Mouse (Mus musculus): ENCODE results near the gene Ints5. TPM values are rescaled to one million over a fixed set of nuclear protein-coding genes. Genes with fewer than 3 reads are reported as not detected.

Ints5 gene
- polyA plus RNA-seq, 1 experiment, result 21.2 TPM

DNA sequence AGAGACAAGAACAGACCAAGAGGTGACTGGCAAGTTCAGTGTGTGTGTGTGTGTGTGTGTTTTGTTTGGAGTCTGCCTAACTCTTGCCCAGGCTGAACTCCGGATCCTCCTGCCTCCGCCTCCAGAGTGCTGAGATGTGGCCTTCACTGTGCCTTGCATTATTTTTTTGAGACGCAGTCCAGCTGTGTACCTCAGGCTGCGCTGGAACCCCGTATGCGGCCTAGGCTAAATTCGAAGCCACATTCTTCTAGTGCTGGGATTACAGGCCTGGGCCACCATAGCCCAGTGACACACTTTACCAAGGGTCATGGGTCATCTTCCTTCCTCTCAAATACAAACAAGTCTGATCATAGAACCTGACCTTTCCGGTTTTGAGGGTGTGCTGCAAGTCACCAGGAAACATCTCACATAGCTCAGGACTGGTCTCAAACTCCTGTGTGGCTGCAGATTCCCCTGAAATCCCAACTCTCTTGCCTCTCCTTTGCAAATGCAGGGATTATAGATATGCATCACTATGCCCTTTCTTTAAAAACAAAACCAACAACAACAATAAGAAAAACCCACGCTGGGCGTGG lies 20.5 kb upstream of the Ints5 start:
- Histone ChIP-seq H3K27ac (ENCODE audit: insufficient read depth, low read length) (no peak overlapping the region), H3K4me1 (ENCODE audit: control insufficient read depth, insufficient read depth, insufficient read length) (peaks cover 3% of the 10 kb centered on the region; the same call in 1 of the 2 replicates), H3K4me3 (ENCODE audit: extremely low read depth, insufficient read depth, insufficient read length) (peak overlapping the region; percentile 78), H3K27me3 (ENCODE audit: control insufficient read depth, insufficient read depth, low read length) (no peaks in the 10 kb centered on the region), H3K36me3 (ENCODE audit: control insufficient read depth, insufficient read depth, low read length) (peaks cover 17% of the 10 kb centered on the region)
- no peak for DNase-seq (ENCODE audit: low read depth in 1 of 2, low spot score in 2 of 2)
- WGBS, result 72% methylated on average over 10 of the region's 10 CpGs
- TF ChIP-seq POLR2A (IDR thresholded peaks at IDR 0.05; ENCODE audit: low read depth, low read length) (no peak), CTCF (IDR thresholded peaks at IDR 0.05; ENCODE audit: extremely low read depth, insufficient read depth, insufficient read length, insufficient replicate concordance) (no peak)

DNA sequence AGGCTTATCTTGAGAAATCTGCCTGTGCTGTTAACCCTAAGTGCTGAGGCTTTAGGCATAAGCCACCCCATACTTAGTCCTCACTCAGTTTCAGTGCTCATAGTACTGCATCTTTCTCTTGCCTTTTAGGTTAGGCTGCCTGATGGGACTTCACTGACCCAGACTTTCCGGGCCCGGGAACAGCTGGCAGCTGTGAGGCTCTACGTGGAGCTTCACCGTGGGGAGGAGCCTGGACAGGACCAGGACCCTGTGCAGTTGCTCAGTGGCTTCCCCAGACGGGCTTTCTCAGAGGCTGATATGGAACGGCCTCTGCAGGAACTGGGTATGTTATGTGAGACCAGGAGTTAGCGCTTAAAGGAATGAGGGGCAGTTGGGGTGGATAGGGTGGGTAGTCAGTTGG lies 17.8 kb upstream of the Ints5 start:
- DNase-seq (ENCODE audit: low read depth in 1 of 2, low spot score in 2 of 2), result no peak
- Histone ChIP-seq H3K4me1 (ENCODE audit: control insufficient read depth, insufficient read depth, insufficient read length) (peaks cover 3% of the 10 kb centered on the region; the same call in 1 of the 2 replicates), H3K27ac (ENCODE audit: insufficient read depth, low read length) (no peak overlapping the region), H3K36me3 (ENCODE audit: control insufficient read depth, insufficient read depth, low read length) (peaks cover 18% of the 10 kb centered on the region), H3K27me3 (ENCODE audit: control insufficient read depth, insufficient read depth, low read length) (no peaks in the 10 kb centered on the region), H3K4me3 (ENCODE audit: extremely low read depth, insufficient read depth, insufficient read length) (no peak overlapping the region)
- TF ChIP-seq POLR2A (IDR thresholded peaks at IDR 0.05; ENCODE audit: low read depth, low read length) (no peak), CTCF (IDR thresholded peaks at IDR 0.05; ENCODE audit: extremely low read depth, insufficient read depth, insufficient read length, insufficient replicate concordance) (no peak)
- 92% methylated on average over 7 of the region's 7 CpGs for WGBS

DNA sequence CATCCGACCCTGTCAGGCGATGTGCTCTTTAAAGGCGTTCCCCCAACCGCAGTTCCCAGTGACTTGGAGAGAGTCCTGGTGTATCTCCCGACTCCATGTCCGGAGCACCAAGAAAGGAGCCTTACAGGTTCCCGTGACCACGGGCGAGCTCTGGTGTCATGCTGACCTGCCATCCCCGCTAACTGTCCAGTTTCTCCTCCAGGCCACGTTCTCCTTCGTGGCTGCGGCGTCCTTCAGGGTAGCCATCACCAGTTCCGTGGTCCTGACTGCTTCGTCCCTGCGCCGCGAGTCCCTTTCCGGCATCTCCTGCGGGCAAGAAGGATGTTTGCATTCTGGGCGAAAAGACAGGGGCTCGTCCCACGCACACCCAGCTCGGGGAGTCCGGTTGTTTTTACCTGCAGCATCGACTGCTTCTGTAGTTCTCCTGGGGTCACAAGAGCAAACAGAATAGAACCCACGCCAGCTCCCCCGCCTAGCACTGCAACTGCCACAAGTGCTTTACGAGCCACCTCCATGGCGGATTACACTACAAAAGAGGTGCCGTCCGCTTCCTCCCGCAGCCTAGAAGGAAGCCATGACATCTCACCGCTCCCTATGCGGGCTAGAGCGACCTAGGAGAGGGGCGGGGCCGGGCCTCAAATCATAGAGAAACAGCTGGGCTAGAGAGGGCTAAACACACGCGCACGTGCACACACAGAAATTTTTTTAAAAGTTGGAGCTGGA lies 12.3 kb upstream of the Ints5 start, which contains the start of gene Uqcc3:
Gene Uqcc3, minus strand, starts transcription at position 613 of the 723 bp plus-strand sequence.
- Histone ChIP-seq H3K4me1 (ENCODE audit: control insufficient read depth, insufficient read depth, insufficient read length) (no peaks in the 10 kb centered on the region; the same call in 1 of the 2 replicates), H3K27ac (ENCODE audit: insufficient read depth, low read length) (peak within 1 kb of the TSS; percentile 69), H3K4me3 (ENCODE audit: extremely low read depth, insufficient read depth, insufficient read length) (peak within 1 kb of the TSS; percentile 89), H3K36me3 (ENCODE audit: control insufficient read depth, insufficient read depth, low read length) (peaks cover 2% of the 10 kb centered on the region; the same call in 1 of the 2 replicates), H3K27me3 (ENCODE audit: control insufficient read depth, insufficient read depth, low read length) (no peaks in the 10 kb centered on the region)
- DNase-seq (ENCODE audit: low read depth in 1 of 2, low spot score in 2 of 2), result peak; percentile 81 to 87
- TF ChIP-seq POLR2A (IDR thresholded peaks at IDR 0.05; ENCODE audit: low read depth, low read length) (peak; percentile 85), CTCF (IDR thresholded peaks at IDR 0.05; ENCODE audit: extremely low read depth, insufficient read depth, insufficient read length, insufficient replicate concordance) (no peak)
- WGBS, result under 1% methylated on average over 42 of the region's 42 CpGs

DNA sequence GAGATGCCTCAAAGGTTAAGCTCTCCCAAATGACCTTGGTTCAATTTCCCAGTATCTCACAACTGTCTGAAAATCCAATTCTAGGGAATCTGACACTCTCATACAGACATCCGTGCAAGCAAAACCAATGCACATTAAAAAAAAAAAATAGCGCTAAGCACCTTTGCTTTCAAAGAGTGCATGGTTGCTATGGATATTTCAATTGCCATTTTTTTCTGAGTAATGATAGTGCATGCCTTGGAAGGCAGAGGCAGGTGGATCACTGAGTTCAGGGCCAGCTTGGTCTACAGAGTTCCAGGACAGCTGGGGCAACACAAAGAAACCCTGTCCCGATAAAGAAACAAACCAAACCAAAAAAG lies 11.8 kb upstream of the Ints5 start:
- Histone ChIP-seq H3K36me3 (ENCODE audit: control insufficient read depth, insufficient read depth, low read length) (peaks cover 1% of the 10 kb centered on the region; the same call in 1 of the 2 replicates), H3K4me1 (ENCODE audit: control insufficient read depth, insufficient read depth, insufficient read length) (no peaks in the 10 kb centered on the region; the same call in 1 of the 2 replicates), H3K27ac (ENCODE audit: insufficient read depth, low read length) (no peak overlapping the region), H3K27me3 (ENCODE audit: control insufficient read depth, insufficient read depth, low read length) (no peaks in the 10 kb centered on the region), H3K4me3 (ENCODE audit: extremely low read depth, insufficient read depth, insufficient read length) (peak overlapping the region; percentile 89)
- TF ChIP-seq POLR2A (IDR thresholded peaks at IDR 0.05; ENCODE audit: low read depth, low read length), result no peak
- no peak for TF ChIP-seq CTCF (IDR thresholded peaks at IDR 0.05; ENCODE audit: extremely low read depth, insufficient read depth, insufficient read length, insufficient replicate concordance)
- DNase-seq (ENCODE audit: low read depth in 1 of 2, low spot score in 2 of 2), result no peak
- WGBS, result 2% methylated on average over 3 of the region's 3 CpGs

DNA sequence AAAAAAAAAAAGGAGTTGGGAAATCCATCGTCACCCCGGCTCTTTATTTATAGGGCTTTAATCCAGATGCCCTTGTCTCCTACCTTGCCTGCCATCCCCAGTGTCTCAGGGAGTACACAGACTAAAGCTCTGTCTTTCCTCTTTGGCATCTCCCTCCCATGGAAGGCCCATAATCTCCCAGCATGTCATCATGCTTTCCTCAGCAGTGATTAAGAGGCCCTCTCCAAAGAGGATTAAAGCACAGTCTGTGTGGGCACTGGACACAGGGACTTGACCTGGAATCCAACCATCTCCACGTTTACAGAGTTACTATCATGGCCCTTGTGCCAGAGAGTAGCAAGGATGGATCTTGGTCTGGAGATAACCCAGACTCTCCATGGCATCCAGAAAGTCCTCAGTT lies 9.2 kb upstream of the Ints5 start, which contains the start of the genes Lbhd1 and Gm49403:
Gene Lbhd1, plus strand, starts transcription at position 117 of the 400 bp plus-strand sequence.
Gene Gm49403, plus strand, starts transcription at position 315 of the 400 bp plus-strand sequence.
- Histone ChIP-seq H3K27ac (ENCODE audit: insufficient read depth, low read length) (no peak within 1 kb of the TSS), H3K27me3 (ENCODE audit: control insufficient read depth, insufficient read depth, low read length) (no peaks in the 10 kb centered on the region), H3K4me1 (ENCODE audit: control insufficient read depth, insufficient read depth, insufficient read length) (peaks cover 5% of the 10 kb centered on the region; the same call in 1 of the 2 replicates), H3K4me3 (ENCODE audit: extremely low read depth, insufficient read depth, insufficient read length) (no peak within 1 kb of the TSS), H3K36me3 (ENCODE audit: control insufficient read depth, insufficient read depth, low read length) (no peaks in the 10 kb centered on the region)
- no peak for DNase-seq (ENCODE audit: low read depth in 1 of 2, low spot score in 2 of 2)
- 93% methylated on average over 3 of the region's 3 CpGs for WGBS
- TF ChIP-seq CTCF (IDR thresholded peaks at IDR 0.05; ENCODE audit: extremely low read depth, insufficient read depth, insufficient read length, insufficient replicate concordance) (no peak), POLR2A (IDR thresholded peaks at IDR 0.05; ENCODE audit: low read depth, low read length) (no peak)

DNA sequence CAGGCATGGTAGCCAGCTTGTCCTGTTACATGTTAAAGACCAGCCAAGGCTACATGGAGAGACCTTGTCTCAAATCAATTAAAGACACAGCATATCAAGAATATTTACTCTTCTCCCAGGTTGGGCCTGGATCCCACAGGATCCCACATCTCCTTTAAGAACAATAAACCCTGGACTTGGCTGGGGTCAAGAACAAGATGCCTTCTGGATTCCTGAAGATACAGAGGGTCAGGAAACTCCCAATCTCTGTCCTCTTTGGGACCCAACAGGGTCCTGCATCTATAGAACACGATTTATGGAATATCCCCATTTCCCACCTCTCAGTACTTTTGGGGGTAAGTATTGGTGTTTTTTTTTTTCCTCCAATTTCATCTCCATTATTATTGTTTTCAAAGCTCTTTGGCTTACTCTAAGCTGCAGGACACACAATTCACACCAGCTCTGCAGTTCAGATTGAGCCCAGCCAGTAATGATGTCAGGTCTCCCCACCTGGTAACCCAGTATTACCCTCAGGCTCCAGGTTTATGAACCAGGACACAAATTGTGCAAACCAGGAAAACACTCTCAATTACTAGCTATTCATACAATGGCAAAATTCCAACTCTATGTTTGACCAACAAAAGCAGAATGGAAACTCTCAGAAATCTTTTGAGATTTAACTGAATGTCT lies 5.8 kb upstream of the Ints5 start:
- DNase-seq (ENCODE audit: low read depth in 1 of 2, low spot score in 2 of 2), result no peak
- Histone ChIP-seq H3K4me3 (ENCODE audit: extremely low read depth, insufficient read depth, insufficient read length) (no peak overlapping the region), H3K27me3 (ENCODE audit: control insufficient read depth, insufficient read depth, low read length) (no peaks in the 10 kb centered on the region), H3K4me1 (ENCODE audit: control insufficient read depth, insufficient read depth, insufficient read length) (0 out of 2 replicates have a peak, but pooled peaks cover 5% of the 10 kb centered on the region), H3K36me3 (ENCODE audit: control insufficient read depth, insufficient read depth, low read length) (peaks cover 6% of the 10 kb centered on the region), H3K27ac (ENCODE audit: insufficient read depth, low read length) (no peak overlapping the region)
- WGBS, result 73% methylated on average over 1 of the region's 1 CpGs
- no peak for TF ChIP-seq CTCF (IDR thresholded peaks at IDR 0.05; ENCODE audit: extremely low read depth, insufficient read depth, insufficient read length, insufficient replicate concordance)
- no peak for TF ChIP-seq POLR2A (IDR thresholded peaks at IDR 0.05; ENCODE audit: low read depth, low read length)

Measured in spleen, adult 2 months (tissue).